Mouse (Mus musculus) limb, embryonic 11.5 days (tissue): ENCODE data around the gene 4932438H23Rik. TPM values are rescaled to one million over a fixed set of nuclear protein-coding genes. Genes with fewer than 3 reads are reported as not detected.

Source experiments
- ATAC-seq: fragments of 200-750 bp; cut with Nextera tagmentation; 2 replicates; pipeline ENCODE4 v1.8.0; 2017; ENCODE audit warnings: low read depth; ENCODE audit not compliant: insufficient number of reproducible peaks, low FRiP score, low TSS enrichment
- DNase-seq: peaks from one replicate; pipeline ENCODE4 v3.0.0-alpha.2; 2015; ENCODE audit warnings: low spot score
- H3K27ac ChIP-seq: fragments of 300-500 bp; sonication (generic); replicated peaks from 2 replicates; pipeline ENCODE4 v1.5.1; 2014; ENCODE audit warnings: low read depth, mild to moderate bottlenecking, low read length
- H3K27me3 ChIP-seq: fragments of 300-500 bp; sonication (generic); 2 replicates; pipeline ENCODE4 v1.6.1; 2014; ENCODE audit warnings: mild to moderate bottlenecking, low read length, mixed read lengths; ENCODE audit not compliant: control insufficient read depth, insufficient read depth
- H3K36me3 ChIP-seq: fragments of 300-500 bp; sonication (generic); 2 replicates; pipeline ENCODE4 v1.6.1; 2014; ENCODE audit warnings: mild to moderate bottlenecking, low read length, moderate library complexity, mixed read lengths; ENCODE audit not compliant: control insufficient read depth, insufficient read depth
- H3K4me1 ChIP-seq: fragments of 300-500 bp; sonication (generic); 2 replicates; pipeline ENCODE4 v1.6.1; 2014; ENCODE audit warnings: low read length, mixed read lengths; ENCODE audit not compliant: control insufficient read depth, insufficient read depth
- H3K4me2 ChIP-seq: fragments of 300-500 bp; sonication (generic); 2 replicates; pipeline ENCODE4 v1.6.1; 2014; ENCODE audit warnings: low read depth, mild to moderate bottlenecking, moderate library complexity; ENCODE audit not compliant: severe bottlenecking
- H3K4me3 ChIP-seq: fragments of 300-500 bp; sonication (generic); 2 replicates; pipeline ENCODE4 v1.5.1; 2014; ENCODE audit warnings: low read depth, low read length
- H3K9ac ChIP-seq: fragments of 300-500 bp; sonication (generic); 2 replicates; pipeline ENCODE4 v1.6.1; 2014; ENCODE audit warnings: mild to moderate bottlenecking, low read length
- H3K9me3 ChIP-seq: fragments of 300-500 bp; sonication (generic); 2 replicates; pipeline ENCODE4 v1.6.1; 2016; ENCODE audit warnings: low read length; ENCODE audit not compliant: control insufficient read depth
- WGBS: fragments of 180-500 bp; shearing (Covaris S2); extraction: QIAGEN DNeasy Blood & Tissue Kit; methylation state at CpG from one replicate; pipeline ENCODE4 v1.1.7; 2014; 5-methylcytosine and 5-hydroxymethylcytosine counted together
- polyA plus RNA-seq: library from polyadenylated mRNA; unstranded; fragments of >200 nt; fragmentation: Nextera tagmentation; extraction: Ambion mirVana; gene quantifications from 2 replicates; pipeline ENCODE4 v1.2.1, GENCODE M21; 2014

Gene 4932438H23Rik
- not detected in 2 replicates for polyA plus RNA-seq

DNA sequence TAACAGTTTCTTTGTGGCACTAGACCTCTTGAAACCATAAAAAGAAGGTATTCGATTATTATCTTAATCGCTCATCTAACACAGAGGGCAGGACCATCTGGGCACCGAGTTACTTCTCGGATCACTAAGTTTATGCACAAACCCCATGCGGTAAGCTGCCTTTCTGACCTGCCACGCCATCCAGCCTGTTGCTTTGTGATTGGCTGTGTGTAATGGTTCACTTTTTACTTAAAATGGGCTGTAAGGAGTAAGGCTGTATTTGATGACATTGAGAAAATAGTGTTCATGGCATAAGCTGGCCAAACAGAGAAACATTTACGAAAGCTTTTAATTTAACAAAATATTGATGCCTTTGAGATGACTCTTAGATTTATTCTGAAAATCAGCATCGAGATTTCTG, at the start of gene 4932438H23Rik:
TSS of gene 4932438H23Rik (minus strand) at position 101 of the 400 bp plus-strand sequence.
- no peaks in the 10 kb centered on the region for H3K9me3 ChIP-seq
- no peak for ATAC-seq
- H3K27ac ChIP-seq: no peak within 1 kb of the TSS
- no peak within 1 kb of the TSS for H3K9ac ChIP-seq
- H3K36me3 ChIP-seq: no peaks in the 10 kb centered on the region
- H3K4me2 ChIP-seq: no peak within 1 kb of the TSS
- H3K4me1 ChIP-seq: no peaks in the 10 kb centered on the region
- H3K4me3 ChIP-seq: no peak within 1 kb of the TSS
- DNase-seq: no peak
- 90% methylated on average over 8 of the region's 8 CpGs for WGBS
- H3K27me3 ChIP-seq: no peaks in the 10 kb centered on the region

DNA sequence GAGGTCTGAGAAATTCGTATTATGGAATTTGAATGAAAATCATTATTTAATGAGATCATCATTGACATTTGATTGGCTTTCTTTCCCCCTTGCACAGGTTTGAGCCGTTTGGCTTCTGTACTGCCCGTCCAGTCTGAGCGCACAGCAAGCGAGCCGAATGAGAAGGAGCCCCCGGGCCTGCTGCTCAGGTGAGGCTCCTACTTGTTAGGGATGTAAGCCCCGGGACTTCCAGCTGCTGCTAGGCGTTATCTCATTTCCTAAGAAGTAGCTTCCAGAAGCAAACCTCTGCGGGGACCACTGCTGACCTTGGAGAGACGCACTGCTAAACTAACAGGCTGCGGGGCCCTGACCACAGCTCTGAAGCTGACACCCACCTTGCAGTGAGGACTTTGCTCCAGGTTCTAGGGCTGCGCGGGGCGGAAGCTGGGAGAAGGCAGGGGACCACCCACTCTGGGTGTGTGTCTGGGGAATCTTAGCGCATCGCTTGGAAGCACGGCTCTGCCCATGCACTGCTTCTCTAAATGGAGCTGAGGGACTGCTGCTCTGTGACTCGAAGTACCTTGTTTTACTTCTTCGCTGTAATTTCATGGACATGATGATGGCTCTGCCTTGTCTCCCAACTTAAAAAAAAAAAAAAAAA, 46.2 kb upstream of the 4932438H23Rik start:
- peak; percentile 30 for DNase-seq
- Histone ChIP-seq H3K27ac (no peak overlapping the region), H3K4me3 (no peak overlapping the region), H3K4me1 (0 out of 2 replicates have a peak, but pooled peaks cover 3% of the 10 kb centered on the region), H3K9me3 (no peaks in the 10 kb centered on the region), H3K36me3 (no peaks in the 10 kb centered on the region), H3K4me2 (no peak overlapping the region), H3K27me3 (peaks cover 19% of the 10 kb centered on the region), H3K9ac (no peak overlapping the region)
- ATAC-seq: no peak
- 27% methylated on average over 20 of the region's 20 CpGs for WGBS

DNA sequence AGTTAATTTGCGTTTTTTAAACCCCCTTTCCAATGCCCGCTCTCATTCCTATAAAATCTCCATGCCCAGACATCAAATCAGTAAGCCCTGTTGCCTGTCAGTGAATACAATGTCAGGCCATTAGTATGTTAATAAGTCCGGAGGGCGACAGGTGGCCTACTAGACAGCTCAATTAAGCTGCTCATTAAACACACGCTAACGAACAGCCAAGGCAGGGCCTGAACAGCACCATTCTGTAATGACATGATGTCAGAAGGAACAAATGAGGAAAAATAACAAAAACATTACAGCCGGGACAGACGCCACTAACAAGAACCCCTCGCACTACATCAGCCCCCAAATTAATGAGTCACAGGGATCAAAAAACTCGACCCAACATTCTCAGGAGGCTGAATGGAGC, 45.5 kb upstream of the 4932438H23Rik start:
- H3K4me1 ChIP-seq: 0 out of 2 replicates have a peak, but pooled peaks cover 3% of the 10 kb centered on the region
- H3K4me3 ChIP-seq: no peak overlapping the region
- H3K36me3 ChIP-seq: no peaks in the 10 kb centered on the region
- 9% methylated on average over 10 of the region's 10 CpGs for WGBS
- peaks cover 19% of the 10 kb centered on the region for H3K27me3 ChIP-seq
- no peaks in the 10 kb centered on the region for H3K9me3 ChIP-seq
- peak; percentile 44 for DNase-seq
- no peak overlapping the region for H3K4me2 ChIP-seq
- H3K9ac ChIP-seq: no peak overlapping the region
- no peak overlapping the region for H3K27ac ChIP-seq
- peak; percentile 60; the same call in 1 of the 2 replicates for ATAC-seq

DNA sequence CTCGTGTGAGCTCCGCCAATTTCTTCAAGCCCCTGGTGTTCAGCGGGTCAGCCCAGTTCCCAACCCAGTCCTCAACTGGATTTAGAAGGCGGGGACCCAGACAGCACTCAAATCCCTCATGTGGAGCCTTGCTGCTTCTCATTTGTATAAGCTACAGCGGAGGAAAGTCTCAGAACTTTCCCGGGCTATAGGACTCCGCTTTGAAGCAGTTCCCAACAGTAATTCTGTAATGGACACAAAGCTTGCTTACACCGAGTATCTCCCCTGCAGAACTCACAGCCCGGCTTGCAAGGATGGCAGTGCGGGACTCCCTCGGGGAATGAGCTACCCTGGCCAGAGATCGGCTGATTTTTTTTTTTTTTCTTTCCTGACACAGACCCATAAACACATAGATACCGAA, 45.1 kb upstream of the 4932438H23Rik start:
- Histone ChIP-seq H3K27ac (no peak overlapping the region), H3K9me3 (no peaks in the 10 kb centered on the region), H3K4me1 (0 out of 2 replicates have a peak, but pooled peaks cover 3% of the 10 kb centered on the region), H3K36me3 (no peaks in the 10 kb centered on the region), H3K27me3 (peaks cover 19% of the 10 kb centered on the region), H3K4me2 (0 out of 2 replicates have a peak overlapping the region, but pooled peaks have one; percentile 2), H3K4me3 (no peak overlapping the region), H3K9ac (no peak overlapping the region)
- 4% methylated on average over 13 of the region's 13 CpGs for WGBS
- ATAC-seq (no peak), DNase-seq (peak; percentile 34)

DNA sequence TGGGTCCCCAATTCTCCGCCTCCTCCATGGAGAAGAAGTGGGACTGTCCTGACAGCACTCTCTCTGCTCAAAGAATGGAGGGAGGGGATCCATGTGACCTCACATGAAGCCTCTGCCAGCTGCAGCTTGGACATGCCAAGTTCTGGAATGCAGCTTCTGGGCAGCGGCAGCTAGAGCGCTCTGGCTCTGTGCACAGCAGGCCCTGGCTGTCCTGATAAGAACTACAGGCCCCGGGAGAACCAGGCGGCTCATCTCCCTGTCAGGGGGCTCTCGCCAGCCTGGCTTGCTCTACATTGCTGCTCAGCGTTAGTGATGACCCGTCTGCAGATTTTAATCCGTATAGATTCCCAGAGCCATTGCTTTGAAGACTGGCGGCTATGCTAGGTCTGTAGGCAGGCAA, 44.6 kb upstream of the 4932438H23Rik start:
- no peaks in the 10 kb centered on the region for H3K36me3 ChIP-seq
- DNase-seq (no peak), ATAC-seq (no peak)
- no peak overlapping the region for H3K9ac ChIP-seq
- no peak overlapping the region for H3K27ac ChIP-seq
- H3K9me3 ChIP-seq: no peaks in the 10 kb centered on the region
- no peak overlapping the region for H3K4me3 ChIP-seq
- WGBS: 31% methylated on average over 10 of the region's 10 CpGs
- peaks cover 19% of the 10 kb centered on the region for H3K27me3 ChIP-seq
- 0 out of 2 replicates have a peak, but pooled peaks cover 3% of the 10 kb centered on the region for H3K4me1 ChIP-seq
- H3K4me2 ChIP-seq: 0 out of 2 replicates have a peak overlapping the region, but pooled peaks have one; percentile 2

DNA sequence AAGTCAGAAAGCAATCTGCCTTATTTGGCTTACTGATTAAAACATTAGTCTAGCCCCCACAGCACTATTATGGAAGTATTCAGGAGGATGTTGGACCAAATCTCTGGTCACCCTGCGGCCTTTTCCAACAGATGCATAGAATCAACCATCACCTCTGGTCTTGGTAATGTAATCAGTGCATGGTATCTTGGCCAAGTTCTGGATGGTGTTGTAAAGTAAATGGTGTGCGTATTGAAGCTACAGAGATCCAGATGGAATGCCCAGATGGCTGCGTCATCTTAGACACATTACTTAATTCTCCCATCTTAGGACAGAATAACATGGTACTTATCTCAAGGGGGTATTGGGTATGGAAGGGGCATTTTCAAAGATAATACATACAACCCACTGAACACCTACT, 43.8 kb upstream of the 4932438H23Rik start:
- DNase-seq (no peak), ATAC-seq (no peak)
- Histone ChIP-seq H3K27me3 (peaks cover 19% of the 10 kb centered on the region), H3K9me3 (no peaks in the 10 kb centered on the region), H3K27ac (no peak overlapping the region), H3K4me3 (no peak overlapping the region), H3K36me3 (no peaks in the 10 kb centered on the region), H3K4me1 (0 out of 2 replicates have a peak, but pooled peaks cover 3% of the 10 kb centered on the region), H3K9ac (no peak overlapping the region), H3K4me2 (no peak overlapping the region)
- 91% methylated on average over 3 of the region's 3 CpGs for WGBS

DNA sequence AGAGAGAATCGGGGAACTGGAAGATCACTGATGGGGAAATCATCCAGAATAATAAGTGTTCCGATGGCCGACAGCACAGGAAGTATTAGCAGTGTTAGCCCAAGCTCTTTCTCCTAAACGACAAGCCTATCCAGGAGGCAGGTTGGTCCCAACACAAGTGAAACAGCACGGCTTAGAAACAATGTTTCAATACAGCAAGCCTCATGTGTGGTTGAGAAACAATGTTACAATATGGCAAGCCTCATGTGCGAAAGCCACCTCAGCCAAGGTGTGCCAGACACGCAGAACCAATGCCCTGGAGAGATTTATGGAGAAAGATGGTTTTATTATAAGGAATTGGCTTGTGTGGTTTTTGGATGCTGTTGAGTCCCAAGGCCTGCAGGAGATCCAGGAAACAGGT, 43.2 kb upstream of the 4932438H23Rik start:
- no peak for DNase-seq
- no peak overlapping the region for H3K4me3 ChIP-seq
- 92% methylated on average over 7 of the region's 7 CpGs for whole genome bisulfite sequencing

DNA sequence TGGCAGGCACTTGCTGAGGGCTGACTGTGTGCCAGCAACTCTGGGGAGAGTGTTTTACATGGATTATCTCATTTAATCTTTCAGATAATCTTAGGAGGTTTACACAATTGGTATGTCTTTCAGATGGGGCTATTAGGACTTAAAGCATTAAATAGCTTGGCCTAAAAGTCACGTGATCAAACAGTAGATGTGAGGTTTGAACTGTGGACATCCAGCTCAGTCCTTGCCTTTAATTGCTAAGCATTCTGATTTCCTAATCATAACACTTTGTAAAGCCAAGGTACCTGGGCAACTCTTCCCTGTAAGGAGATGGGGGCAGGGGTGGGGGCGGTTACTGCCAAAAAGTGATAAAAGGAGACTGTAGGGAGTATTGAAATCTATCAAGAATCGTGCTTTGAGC, 41.7 kb upstream of the 4932438H23Rik start:
- Histone ChIP-seq H3K36me3 (no peaks in the 10 kb centered on the region), H3K4me2 (no peak overlapping the region), H3K27me3 (peaks cover 19% of the 10 kb centered on the region), H3K27ac (no peak overlapping the region), H3K9me3 (no peaks in the 10 kb centered on the region), H3K4me1 (0 out of 2 replicates have a peak, but pooled peaks cover 3% of the 10 kb centered on the region), H3K9ac (no peak overlapping the region), H3K4me3 (no peak overlapping the region)
- DNase-seq (no peak), ATAC-seq (no peak)
- WGBS: 88% methylated on average over 3 of the region's 3 CpGs

More for the DNA sequence above, 43.2 kb upstream of the 4932438H23Rik start:
- H3K27ac ChIP-seq: no peak overlapping the region
- no peak overlapping the region for H3K9ac ChIP-seq
- ATAC-seq: no peak
- H3K27me3 ChIP-seq: peaks cover 19% of the 10 kb centered on the region
- H3K9me3 ChIP-seq: no peaks in the 10 kb centered on the region
- H3K36me3 ChIP-seq: no peaks in the 10 kb centered on the region
- no peak overlapping the region for H3K4me2 ChIP-seq
- H3K4me1 ChIP-seq: 0 out of 2 replicates have a peak, but pooled peaks cover 3% of the 10 kb centered on the region
